Mouse (Mus musculus) erythroblast, embryonic 14.5 days (primary cell): ENCODE data around the gene Spns2. TPM values are rescaled to one million over a fixed set of nuclear protein-coding genes. Genes with fewer than 3 reads are reported as not detected.

Source experiments
- H3K27me3 ChIP-seq: 2 replicates; pipeline ENCODE4 v1.6.1; 2012; ENCODE audit warnings: inconsistent platforms; ENCODE audit not compliant: control insufficient read depth
- H3K36me3 ChIP-seq: 2 replicates; pipeline ENCODE4 v1.6.1; 2012; ENCODE audit warnings: mild to moderate bottlenecking, inconsistent platforms; ENCODE audit not compliant: control insufficient read depth
- H3K4me1 ChIP-seq: 2 replicates; pipeline ENCODE4 v1.6.1; 2012; ENCODE audit warnings: inconsistent platforms; ENCODE audit not compliant: control insufficient read depth
- H3K4me3 ChIP-seq: replicated peaks from 2 replicates; pipeline ENCODE3; 2012; ENCODE audit warnings: moderate library complexity, mild to moderate bottlenecking, inconsistent platforms
- H3K9me3 ChIP-seq: 2 replicates; pipeline ENCODE4 v1.6.1; 2012; ENCODE audit warnings: low read length, inconsistent platforms, mixed read lengths; ENCODE audit not compliant: control insufficient read depth
- GATA1 ChIP-seq: IDR thresholded peaks from 2 replicates; pipeline ENCODE4 v1.6.1; 2012; ENCODE audit warnings: low read length, inconsistent platforms, mixed read lengths
- TAL1 ChIP-seq: IDR thresholded peaks from 3 replicates; pipeline ENCODE4 v1.6.1; 2012; ENCODE audit warnings: low read length, inconsistent platforms, mixed read lengths
- polyA plus RNA-seq: library from polyadenylated mRNA; stranded (reverse); fragments of >175 nt; gene quantifications from 2 replicates; pipeline ENCODE4 v1.2.3, GENCODE M21; 2012

The Spns2 gene
- polyA plus RNA-seq, 1 experiment: 0.10 TPM

- H3K27me3 ChIP-seq: peaks cover 7% of the 10 kb centered on the region
These were observed 84.2 kb downstream of the Spns2 start for GRCm38 (mm10) chr11:72405532-72405931.

GRCm38 (mm10) chr11:72402969-72403368, 86.7 kb downstream of the Spns2 start:
- no peak for TF ChIP-seq TAL1
- TF ChIP-seq GATA1: no peak
- no peaks in the 10 kb centered on the region for H3K27me3 ChIP-seq
- no peak overlapping the region for H3K4me3 ChIP-seq
- no peaks in the 10 kb centered on the region for H3K9me3 ChIP-seq
- peaks cover 12% of the 10 kb centered on the region for H3K4me1 ChIP-seq
- no peaks in the 10 kb centered on the region; the same call in 1 of the 2 replicates for H3K36me3 ChIP-seq

More at GRCm38 (mm10) chr11:72405532-72405931, 84.2 kb downstream of the Spns2 start:
- TF ChIP-seq TAL1: no peak
- H3K4me3 ChIP-seq: no peak overlapping the region
- no peaks in the 10 kb centered on the region for H3K9me3 ChIP-seq
- H3K36me3 ChIP-seq: no peaks in the 10 kb centered on the region
- H3K4me1 ChIP-seq: peaks cover 19% of the 10 kb centered on the region

GRCm38 (mm10) chr11:72402017-72402416, 87.7 kb downstream of the Spns2 start:
- no peak for TF ChIP-seq TAL1
- no peak for TF ChIP-seq GATA1
- Histone ChIP-seq H3K27me3 (no peaks in the 10 kb centered on the region), H3K4me3 (no peak overlapping the region)

More at GRCm38 (mm10) chr11:72402017-72402416, 87.7 kb downstream of the Spns2 start:
- H3K4me1 ChIP-seq: peaks cover 2% of the 10 kb centered on the region
- H3K36me3 ChIP-seq: no peaks in the 10 kb centered on the region; the same call in 1 of the 2 replicates
- no peaks in the 10 kb centered on the region for H3K9me3 ChIP-seq

Other genes starting within 250 kb of the Spns2 start
- not detected in 2 replicates for gene Slc13a5, start 222.7 kb downstream of the Spns2 start, polyA plus RNA-seq
- not detected in 2 replicates for gene Xaf1, start 188.3 kb downstream of the Spns2 start, polyA plus RNA-seq
- gene Fbxo39, start 175.5 kb downstream of the Spns2 start, polyA plus RNA-seq: not detected in 2 replicates
- not detected in 2 replicates for gene Tekt1, start 127.5 kb downstream of the Spns2 start, polyA plus RNA-seq
- 0.01 TPM in 1 of 2 replicates, not detected in the other for gene Smtnl2, start 78.2 kb downstream of the Spns2 start, polyA plus RNA-seq
- gene Ggt6, start 54.4 kb downstream of the Spns2 start, polyA plus RNA-seq: not detected in 2 replicates
- 4.1 TPM in 2 replicates for gene Mybbp1a, start 48.5 kb downstream of the Spns2 start, polyA plus RNA-seq
- gene Spns3, start 60.6 kb upstream of the Spns2 start, polyA plus RNA-seq: 0.07 and 0.14 TPM in 2 replicates
- 1.4 and 1.5 TPM in 2 replicates for gene Ube2g1, start 117.4 kb upstream of the Spns2 start, polyA plus RNA-seq
- gene Ankfy1, start 200.1 kb upstream of the Spns2 start, polyA plus RNA-seq: 0.30 and 0.51 TPM in 2 replicates